Mouse (Mus musculus): ENCODE results near the gene Retreg3. TPM values are rescaled to one million over a fixed set of nuclear protein-coding genes. Genes with fewer than 3 reads are reported as not detected.

Gene Retreg3
- total and polyA plus RNA-seq, 3 experiments = 17.0 to 23.4 TPM; not detected in 1

DNA sequence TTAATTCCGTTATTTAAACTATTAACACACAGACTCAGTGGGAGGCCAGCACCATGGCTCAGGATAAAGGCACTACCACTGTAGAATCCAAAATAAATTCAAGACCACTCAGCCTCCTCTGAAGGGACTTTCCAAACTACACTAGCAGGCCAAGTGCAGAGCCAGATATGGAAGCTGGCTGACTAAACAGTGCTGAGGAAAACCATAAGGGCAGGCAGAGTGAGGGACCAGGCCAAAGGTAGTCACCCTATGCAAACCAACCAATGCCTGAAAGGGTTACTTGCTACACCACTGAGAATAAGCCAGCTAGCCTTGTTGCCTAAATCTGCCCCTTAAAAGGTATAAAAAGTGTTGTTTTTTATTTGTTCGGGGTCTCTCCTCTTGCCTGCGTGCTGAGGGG lies 7.5 kb downstream of the Retreg3 start:
- Histone ChIP-seq H3K27ac (ENCODE audit: control insufficient read depth, low read depth, low read length) (no peak overlapping the region), H3K4me3 (ENCODE audit: control insufficient read depth in 1 of 2, insufficient read depth in 1 of 2, low read depth in 2 of 2, low read length in 2 of 2) (no peak overlapping the region), H3K79me2 (ENCODE audit: control insufficient read depth, insufficient read depth, low read length, poor library complexity) (peaks cover 24% of the 10 kb centered on the region), H3K36me3 (ENCODE audit: control insufficient read depth in 1 of 2, insufficient read depth in 2 of 2, low read length in 2 of 2) (peaks cover 2 to 6% of the 10 kb centered on the region in 2 experiments), H3K27me3 (ENCODE audit: control insufficient read depth in 1 of 2, insufficient read depth in 2 of 2, low read length in 2 of 2) (no peaks in the 10 kb centered on the region), H3K9ac (ENCODE audit: control insufficient read depth, low read depth, low read length, poor library complexity, severe bottlenecking) (no peak overlapping the region), H3K4me1 (ENCODE audit: control insufficient read depth in 1 of 2, insufficient read depth in 2 of 2, low read length in 2 of 2) (0 out of 4 replicates have a peak, but pooled peaks cover 0 to 2% of the 10 kb centered on the region in 2 experiments), H3K9me3 (replicated peaks; ENCODE audit: insufficient read depth, low read length) (no peaks in the 10 kb centered on the region)
- no peak for DNase-seq (ENCODE audit: low read depth, low spot score)
- TF ChIP-seq CHD1 (IDR thresholded peaks at IDR 0.05; ENCODE audit: low read depth, low read length) = no peak
- no peak for TF ChIP-seq NELFE (IDR thresholded peaks at IDR 0.05; ENCODE audit: low read depth, low read length)
- no peak for TF ChIP-seq GABPA (IDR thresholded peaks at IDR 0.05; ENCODE audit: low read depth, low read length)

- Histone ChIP-seq H3K79me2 (ENCODE audit: control insufficient read depth, insufficient read depth, low read length, poor library complexity) (peaks cover 22% of the 10 kb centered on the region), H3K9ac (ENCODE audit: control insufficient read depth, low read depth, low read length, poor library complexity, severe bottlenecking) (no peak overlapping the region), H3K9me3 (replicated peaks; ENCODE audit: insufficient read depth, low read length) (no peaks in the 10 kb centered on the region), H3K36me3 (ENCODE audit: control insufficient read depth in 1 of 2, insufficient read depth in 2 of 2, low read length in 2 of 2) (peaks cover 0 to 4% of the 10 kb centered on the region in 2 experiments; a peak in 2 of 4 replicates), H3K27me3 (ENCODE audit: control insufficient read depth in 1 of 2, insufficient read depth in 2 of 2, low read length in 2 of 2) (no peaks in the 10 kb centered on the region), H3K4me3 (ENCODE audit: control insufficient read depth in 1 of 2, insufficient read depth in 1 of 2, low read depth in 2 of 2, low read length in 2 of 2) (no peak overlapping the region), H3K4me1 (ENCODE audit: control insufficient read depth in 1 of 2, insufficient read depth in 2 of 2, low read length in 2 of 2) (no peaks in the 10 kb centered on the region), H3K27ac (ENCODE audit: control insufficient read depth, low read depth, low read length) (no peak overlapping the region)
- no peak for DNase-seq (ENCODE audit: low read depth, low spot score)
- TF ChIP-seq USF2 (IDR thresholded peaks at IDR 0.05; ENCODE audit: borderline replicate concordance in 1 of 2, insufficient read depth in 1 of 2, low read depth in 1 of 2, low read length in 2 of 2) = no peak
- TF ChIP-seq TAL1 (IDR thresholded peaks at IDR 0.05; ENCODE audit: low read length) = no peak
- no peak for TF ChIP-seq SMC3 (IDR thresholded peaks at IDR 0.05; ENCODE audit: low read depth, low read length)
- no peak for TF ChIP-seq SIN3A (IDR thresholded peaks at IDR 0.05; ENCODE audit: low read length)
- no peak for TF ChIP-seq ZMIZ1 (IDR thresholded peaks at IDR 0.05; ENCODE audit: low read depth, low read length)
- no peak for TF ChIP-seq MXI1 (IDR thresholded peaks at IDR 0.05; ENCODE audit: low read depth, low read length)
- no peak for TF ChIP-seq NELFE (IDR thresholded peaks at IDR 0.05; ENCODE audit: low read depth, low read length)
- TF ChIP-seq HCFC1 (IDR thresholded peaks at IDR 0.05; ENCODE audit: low read depth, low read length) = no peak
- TF ChIP-seq CHD2 (IDR thresholded peaks at IDR 0.05; ENCODE audit: low read length) = no peak
- no peak for TF ChIP-seq MYB (IDR thresholded peaks at IDR 0.05; ENCODE audit: low read depth, low read length)
- TF ChIP-seq NRF1 (IDR thresholded peaks at IDR 0.05; ENCODE audit: insufficient read depth, low read depth, low read length, poor library complexity, severe bottlenecking) = no peak
- no peak for TF ChIP-seq CHD1 (IDR thresholded peaks at IDR 0.05; ENCODE audit: low read depth, low read length)
- TF ChIP-seq GABPA (IDR thresholded peaks at IDR 0.05; ENCODE audit: low read depth, low read length) = no peak
- no peak for TF ChIP-seq GATA1 (IDR thresholded peaks at IDR 0.05; ENCODE audit: low read depth, low read length)
- no peak for TF ChIP-seq RCOR1 (IDR thresholded peaks at IDR 0.05; ENCODE audit: low read depth, low read length)
- no peak for TF ChIP-seq ZNF384 (IDR thresholded peaks at IDR 0.05; ENCODE audit: low read depth, low read length)
These were observed 8.5 kb downstream of the Retreg3 start for GRCm38 (mm10) chr11:101111178-101111577.

All from MEL (cell line).